Mouse (Mus musculus) kidney, postnatal 4 days (tissue): ENCODE measurements around the gene Lsm7.
A peak's percentile ranks its signal among the peaks of the same experiment; 100 is the strongest.
"Not testable (repeated sequence)": the region's sequence is repeated elsewhere in the genome, so short reads cannot be mapped to it uniquely, and the experiment has no call there.

ENCODE experiments used
- DNase-seq, 2 experiments: peaks; one replicate each; pipeline ENCODE4 v3.0.0; 2021; ENCODE audit warnings: mixed read lengths in 2 of 2

Lsm7 gene

DNA sequence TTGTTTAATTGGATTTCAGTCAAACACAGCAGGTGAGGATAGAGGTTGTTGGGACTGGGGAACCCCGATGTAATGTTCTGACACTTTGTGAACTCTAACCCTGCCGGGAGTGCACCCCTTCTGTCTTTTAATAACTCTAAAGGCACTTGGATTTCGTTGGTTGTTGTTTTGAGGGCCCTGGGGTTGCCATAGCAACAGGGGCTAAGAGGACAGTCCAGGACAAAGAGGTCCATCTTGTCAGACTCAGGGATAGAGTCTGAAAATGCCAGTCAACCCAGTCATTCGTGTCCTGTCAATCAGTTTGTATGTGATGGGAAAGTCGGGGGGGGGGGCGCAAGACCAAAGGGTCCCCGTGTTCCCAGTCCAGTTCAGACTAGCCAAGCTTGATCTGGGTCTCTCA is 22.2 kb downstream of the Lsm7 start:
- DNase-seq, result no peak

DNA sequence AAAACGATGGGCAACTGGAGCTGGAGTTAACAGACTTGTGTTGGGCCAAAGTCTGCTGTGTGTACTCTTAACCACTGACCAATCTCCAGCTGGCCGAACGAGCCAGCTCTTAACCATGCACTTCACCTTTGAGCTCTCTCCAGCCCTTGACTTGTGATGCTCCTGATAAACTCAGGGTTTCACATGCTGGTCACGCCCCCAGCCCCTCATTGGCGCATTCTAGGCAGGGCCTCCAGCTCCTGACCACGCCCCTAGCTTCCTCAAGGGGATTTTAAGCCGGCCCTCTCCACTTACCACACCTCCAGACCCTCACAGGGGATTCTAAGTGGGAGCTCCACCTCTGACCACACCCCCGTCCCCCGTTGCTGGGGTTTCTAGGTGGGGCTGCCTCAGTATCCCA is 23.9 kb downstream of the Lsm7 start:
- peak; percentile 83 to 90 for DNase-seq

DNA sequence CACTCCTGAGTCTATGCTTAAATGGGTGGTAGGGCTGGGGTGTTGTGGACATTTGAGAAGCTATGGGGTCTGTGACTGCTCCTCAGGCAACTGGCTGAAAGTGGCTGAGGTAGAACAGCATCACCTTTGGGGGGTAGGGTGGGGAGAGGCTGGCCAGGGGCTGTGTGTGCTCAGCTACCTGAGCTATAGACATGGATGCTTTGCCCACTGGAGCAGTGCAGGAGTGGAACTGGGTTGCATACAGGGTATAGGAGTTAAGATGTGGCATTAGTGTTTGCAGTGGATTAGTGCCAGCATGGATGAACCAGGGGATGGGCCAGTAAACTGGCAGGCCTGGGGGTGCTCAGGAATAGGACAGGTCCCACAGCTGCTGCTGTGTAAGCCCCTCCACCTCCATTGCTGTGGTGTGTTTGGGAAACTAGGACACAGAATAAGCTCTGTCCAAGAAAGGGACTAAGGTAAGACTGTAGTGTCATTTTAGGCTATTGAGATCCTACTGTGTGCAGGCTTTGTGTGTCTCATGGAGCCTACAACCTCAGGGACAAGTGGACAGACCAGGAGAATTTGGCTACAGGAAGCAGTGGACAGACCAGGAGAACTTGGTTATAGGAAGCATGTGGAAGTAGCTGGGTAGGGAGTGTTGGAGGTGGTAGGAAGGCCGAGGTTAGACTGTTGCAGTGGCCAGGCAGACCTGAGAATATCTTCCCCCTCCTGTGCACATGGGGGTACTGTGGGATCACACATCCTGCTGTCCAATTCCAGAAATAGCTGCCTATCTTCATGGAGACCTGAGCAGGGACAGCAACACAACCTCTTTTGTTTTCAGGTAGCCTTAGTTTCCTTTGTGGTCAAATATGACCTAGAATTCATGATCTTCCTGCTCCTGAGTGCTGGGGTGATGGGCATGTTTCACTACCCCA is 25.4 kb downstream of the Lsm7 start:
- no peak for DNase-seq

DNA sequence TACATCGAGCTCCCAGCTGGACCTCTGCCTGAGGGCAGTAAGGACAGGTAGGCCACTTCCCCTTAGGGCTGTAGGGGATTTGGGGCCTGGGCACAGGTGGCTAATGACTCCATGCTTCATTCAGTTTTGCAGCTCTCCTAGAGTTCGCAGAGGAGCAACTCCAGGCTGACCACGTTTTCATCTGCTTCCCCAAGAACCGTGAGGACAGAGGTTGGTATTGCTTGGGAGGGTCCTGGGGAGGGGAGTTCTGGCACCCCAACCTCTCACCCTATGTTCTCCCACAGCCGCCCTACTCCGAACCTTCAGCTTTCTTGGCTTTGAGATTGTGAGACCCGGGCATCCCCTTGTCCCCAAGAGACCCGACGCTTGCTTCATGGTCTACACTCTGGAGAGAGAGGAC is 26.4 kb downstream of the Lsm7 start:
- not testable (repeated sequence) for DNase-seq

DNA sequence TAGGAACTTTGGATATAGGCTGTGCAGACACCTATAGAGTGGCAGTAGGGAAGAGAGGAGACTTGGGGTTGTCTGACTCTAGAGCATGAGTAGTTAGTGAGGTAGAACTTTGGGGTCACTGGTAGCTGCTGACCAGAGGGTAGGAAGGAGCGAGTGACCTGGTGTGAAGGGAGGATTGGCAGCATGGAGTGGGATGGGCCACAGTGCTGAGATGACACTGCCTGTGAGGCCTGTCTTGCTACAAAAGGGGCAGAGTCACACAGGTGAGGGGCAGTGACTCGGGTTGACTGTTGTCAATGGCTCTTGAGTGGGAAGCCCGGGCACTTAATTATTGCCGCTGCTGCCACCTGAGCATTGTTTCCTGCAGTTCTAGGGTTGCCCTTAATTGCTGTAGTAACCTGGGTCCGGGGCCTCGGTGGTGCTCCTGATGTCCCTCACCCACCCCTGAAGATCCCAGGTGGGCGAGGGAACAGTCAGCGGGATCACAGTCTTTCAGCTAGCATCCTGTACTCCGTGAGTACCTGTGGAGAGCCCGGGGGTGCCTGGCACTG is 27.1 kb downstream of the Lsm7 start:
- no peak for DNase-seq

DNA sequence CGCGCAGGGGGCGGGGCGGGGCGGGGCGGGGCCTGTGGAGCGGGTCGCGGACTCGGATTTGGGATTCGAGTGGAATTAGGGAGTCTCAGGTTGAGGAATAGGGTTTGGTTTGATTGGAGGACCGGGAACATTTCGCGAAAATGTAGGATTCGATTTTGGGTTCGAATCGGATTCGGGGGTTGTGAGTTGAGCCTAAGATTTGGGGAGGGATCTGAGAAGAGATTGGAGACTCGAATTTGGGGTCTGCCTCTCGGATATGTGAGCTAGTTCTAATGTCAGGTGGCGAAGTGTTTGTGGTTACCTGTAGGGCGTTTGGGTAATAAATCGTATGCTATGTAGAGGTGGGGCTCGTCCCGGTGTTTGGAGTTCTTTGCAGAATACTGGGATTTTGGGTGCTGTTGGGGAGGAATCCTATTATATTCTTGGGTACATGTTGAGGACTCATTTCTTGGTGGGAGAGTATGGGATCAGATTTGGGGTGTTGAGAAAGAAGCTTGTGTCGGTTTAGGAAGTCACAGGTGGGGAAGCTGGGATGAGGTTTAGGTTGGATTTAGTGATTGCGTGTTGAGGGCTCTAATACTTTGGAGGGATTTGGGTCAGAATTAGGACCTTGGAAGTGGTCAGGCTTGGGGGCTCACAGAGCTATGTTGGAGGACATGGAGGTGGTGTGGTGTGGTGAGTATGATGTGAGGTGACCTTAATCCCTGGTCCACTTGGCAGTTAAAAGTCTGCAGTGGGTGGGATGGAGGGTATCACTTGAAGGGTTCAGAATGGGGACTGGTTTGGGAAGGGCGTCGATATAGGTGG is 27.7 kb downstream of the Lsm7 start:
- DNase-seq, result no peak

DNA sequence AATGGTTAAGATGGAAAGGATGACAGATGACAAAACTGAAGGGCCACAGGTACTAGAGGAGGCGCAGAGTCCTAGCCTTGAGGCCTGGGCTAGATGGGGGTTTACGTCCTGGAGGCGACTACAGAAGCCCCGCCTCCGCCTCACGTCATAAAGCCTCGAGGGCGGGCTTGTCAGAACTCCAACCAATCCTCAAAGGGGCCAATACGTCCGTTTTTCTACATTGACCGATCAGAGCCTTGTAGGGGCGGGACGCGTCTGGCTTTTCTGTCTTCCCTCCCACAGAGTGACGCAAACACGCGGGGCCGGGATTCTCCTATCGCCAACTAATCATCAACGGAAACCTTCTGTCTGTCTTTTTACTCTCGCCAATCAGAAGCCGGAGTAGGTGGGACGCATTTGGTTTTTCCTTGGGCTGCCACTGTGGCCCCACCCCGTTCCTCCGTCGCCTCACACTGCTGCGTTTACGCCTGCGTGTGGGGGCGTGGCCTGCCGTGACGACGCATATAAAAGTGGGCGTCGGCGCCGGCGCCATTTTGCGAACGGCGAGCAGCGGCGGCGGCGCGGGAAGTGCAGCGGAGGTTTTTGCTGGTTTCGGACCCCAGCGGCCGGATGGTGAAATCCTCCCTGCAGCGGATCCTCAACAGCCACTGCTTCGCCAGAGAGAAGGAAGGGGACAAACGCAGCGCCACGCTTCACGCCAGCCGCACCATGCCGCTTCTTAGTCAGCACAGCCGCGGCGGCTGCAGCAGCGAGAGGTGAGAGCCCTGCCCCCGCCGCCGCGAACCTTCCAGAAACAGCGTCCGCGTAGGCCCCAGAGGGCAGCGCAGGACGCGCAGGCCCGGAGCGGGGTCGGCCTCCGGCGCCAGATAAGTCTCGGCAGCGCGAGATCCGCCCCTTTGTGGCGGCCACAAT is 28.6 kb downstream of the Lsm7 start, which contains the start of gene Oaz1:
Gene Oaz1, plus strand, starts transcription at position 506 of the 912 bp plus-strand sequence.
- peak; percentile 98 to 99 for DNase-seq

DNA sequence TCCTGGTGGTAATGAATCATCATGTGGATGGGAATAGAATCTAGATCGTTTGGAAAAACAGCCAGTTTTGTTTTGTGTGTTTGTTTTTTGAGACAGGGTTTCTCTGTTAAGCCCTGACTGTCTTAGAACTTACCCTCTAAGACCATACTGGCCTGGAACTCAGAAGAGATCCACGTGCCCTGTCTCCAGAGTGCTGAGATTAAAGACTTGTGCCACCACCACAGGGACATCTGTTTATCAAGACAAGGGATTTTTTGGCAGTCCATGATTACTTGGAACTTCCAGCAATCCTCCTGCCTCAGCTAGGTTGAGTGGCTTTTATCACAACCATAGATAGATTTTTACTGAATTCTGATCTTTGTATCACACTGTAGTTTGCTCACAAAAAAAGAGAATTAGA is 30.2 kb downstream of the Lsm7 start:
- no peak for DNase-seq

DNA sequence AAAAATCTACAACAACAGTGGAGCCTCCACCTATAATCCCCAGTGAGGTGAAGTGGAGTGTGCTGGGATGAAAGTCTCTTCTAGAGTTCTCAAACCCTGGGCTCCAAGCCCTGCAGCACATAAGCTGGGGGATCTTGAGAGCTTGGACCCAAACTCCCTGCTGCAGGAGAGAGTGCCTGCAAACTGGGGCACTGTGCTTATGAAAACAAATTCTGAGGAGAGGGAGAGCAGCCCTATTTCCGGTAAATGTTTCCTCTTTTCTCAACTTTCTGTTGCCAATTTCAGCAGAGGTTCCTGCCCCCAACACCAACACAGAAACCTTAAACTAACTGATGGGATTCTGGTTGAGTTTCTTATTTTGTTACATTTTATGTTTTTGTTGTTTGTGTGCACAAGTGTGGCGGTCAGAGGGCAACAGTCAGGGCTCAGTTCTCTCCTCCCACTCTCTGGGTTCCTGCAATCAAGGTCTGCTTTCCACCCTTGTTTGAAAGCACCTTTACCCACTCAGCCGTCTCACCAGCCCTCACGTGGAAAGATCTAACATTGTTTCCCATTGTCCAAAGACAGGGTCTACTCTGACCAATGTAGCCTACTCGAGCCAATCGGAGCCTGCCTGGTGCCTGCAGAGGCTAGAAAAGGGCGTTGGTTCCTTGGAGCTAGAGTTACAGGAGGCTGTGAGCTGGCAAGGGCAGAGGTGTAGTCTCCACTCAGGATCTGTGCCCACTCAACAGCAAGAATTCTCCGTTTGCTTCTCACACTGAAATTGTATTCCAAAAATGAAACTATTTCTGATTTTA is 31.0 kb downstream of the Lsm7 start:
- no peak for DNase-seq

DNA sequence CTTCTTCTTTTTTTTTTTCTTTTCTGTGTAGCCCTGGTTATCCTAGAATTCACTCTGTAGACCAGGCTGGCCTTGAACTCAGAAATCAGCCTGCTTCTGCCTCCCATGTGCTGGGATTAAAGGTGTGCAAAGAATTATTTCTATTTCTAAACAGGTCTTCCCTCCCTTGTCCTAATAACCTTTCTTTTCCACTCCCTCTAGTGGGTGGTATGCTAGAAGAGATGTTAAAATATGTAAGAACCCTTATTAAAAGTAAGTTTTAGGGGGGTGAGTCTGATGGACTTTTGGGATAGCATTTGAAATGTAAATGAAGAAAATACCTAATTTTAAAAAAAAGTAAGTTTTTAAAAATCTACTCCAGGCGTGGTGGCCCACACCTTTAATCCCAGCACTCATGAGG is 31.7 kb downstream of the Lsm7 start:
- no peak for DNase-seq

DNA sequence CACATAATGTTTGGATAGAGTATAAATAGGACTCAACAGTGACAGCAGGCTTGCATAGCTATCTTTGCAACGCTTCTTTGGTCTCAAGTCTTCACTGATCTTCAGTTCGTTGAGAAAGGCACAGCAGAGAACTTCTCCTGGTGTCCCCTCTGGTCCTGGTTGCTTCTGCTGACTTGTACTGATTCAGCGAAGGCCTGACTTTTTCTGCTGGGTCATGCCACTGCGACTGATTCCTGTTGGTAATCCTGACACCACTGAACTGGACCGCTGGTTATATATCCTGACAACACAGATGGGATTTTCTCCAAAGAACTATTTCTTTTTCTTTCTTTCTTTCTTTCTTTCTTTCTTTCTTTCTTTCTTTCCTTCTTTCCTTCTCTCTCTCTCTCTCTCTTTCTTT is 32.5 kb downstream of the Lsm7 start:
- no peak for DNase-seq

DNA sequence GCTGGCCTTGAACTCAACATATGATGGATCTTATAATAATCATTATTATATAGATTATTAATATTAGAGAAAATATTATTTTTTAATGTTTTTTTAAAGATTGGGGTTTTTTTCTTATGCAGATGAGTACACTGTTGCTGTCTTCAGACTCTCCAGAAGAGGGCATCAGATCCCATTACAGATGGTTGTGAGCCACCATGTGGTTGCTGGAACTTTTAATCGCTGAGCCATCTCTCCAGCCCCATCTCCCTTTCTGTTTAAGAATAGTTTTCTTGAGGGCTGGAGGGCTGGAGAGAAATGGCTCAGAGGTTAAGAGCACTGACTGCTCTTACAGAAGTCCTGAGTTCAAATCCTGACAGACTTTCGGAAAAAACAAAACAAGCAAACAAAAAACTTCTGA is 33.0 kb downstream of the Lsm7 start:
- DNase-seq, result no peak

DNA sequence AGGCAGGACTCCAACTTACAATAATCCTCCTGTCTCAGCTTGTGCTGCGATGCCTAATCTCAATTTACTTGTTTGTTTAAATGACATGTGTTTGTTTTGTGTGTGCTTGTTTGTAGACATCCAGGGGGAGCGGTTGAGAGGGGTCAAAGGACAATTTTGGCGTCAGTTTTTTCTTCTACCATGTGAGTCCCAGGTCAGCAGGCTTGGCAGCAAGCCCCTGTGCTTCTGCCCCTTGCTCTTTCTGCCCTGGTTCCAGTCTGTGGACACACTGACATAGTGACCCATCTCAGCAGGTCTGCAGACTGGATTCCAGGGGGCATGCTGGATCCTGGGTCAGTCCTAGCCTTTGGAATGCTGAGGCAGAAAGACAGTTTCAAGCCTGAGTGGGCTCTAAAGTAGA is 35.6 kb downstream of the Lsm7 start:
- DNase-seq, result no peak

DNA sequence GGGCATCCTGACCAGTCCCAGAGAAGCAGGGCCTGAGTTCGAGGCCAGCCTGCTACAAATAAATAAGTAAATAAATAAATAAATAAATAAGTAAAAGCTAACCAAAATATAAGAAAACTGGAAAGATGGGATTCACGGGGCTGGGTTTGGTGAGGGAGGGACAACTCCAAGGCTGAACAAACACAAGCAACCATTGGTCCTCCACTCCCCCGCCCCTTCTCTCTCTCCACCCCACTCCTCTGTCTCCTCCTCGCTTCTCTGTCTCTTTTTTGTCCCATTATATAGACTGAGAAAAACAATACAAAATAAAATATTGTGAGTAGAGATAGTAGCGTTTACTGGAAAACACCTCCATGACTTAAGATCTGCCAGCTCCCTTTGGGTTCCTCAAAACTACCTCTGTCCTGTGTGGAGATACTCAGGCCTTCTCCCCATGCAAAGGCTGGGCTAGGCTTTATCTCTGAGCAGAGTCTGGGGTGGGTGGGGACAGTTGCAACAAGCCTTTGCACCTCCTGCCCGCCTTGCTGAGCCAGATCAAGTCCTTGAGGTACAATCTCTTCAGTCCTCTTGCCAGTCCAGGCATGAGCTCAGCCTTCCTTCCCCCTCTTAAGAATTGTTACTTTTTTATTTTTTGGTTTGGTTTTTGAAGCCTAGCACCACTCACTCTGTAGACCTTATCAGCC is 36.3 kb downstream of the Lsm7 start:
- DNase-seq, result no peak

DNA sequence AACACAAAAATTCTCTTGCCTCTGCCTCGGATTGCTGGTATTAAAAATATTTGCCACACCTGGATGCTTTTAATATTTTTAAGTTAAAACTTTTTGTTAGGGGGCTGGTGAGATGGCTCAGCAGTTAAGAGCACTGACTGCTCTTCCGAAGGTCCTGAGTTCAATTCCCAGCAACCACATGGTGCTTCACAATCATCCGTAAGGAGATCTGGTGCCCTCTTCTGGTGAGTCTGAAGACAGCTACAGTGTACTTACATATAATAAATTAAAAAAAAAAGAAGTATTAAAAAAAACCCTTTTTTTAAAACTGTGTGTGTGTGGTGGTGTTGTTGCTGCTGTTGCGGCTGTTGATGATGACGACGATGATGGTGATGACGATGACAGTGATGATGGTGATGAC is 37.1 kb downstream of the Lsm7 start:
- DNase-seq, result not testable (repeated sequence)

DNA sequence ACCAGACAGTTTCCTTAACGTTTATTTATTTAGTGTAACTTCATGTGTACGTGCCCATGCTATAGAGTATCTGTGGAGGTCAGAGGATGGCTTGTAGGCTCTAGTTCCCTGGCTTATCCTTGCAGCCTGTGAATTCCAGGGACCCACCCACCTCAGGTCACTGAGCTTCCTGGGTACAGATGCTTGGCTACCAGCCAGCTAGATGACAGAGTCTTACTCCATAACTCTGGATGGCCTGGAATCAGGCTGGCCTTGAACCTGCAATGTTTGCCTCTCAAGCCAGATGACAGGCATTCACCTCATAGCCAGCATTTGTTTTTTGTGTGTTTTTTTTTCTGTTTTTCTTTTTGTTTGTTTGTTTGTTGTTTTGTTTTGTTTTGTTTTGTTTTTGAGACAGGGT is 37.8 kb downstream of the Lsm7 start:
- DNase-seq, result no peak

DNA sequence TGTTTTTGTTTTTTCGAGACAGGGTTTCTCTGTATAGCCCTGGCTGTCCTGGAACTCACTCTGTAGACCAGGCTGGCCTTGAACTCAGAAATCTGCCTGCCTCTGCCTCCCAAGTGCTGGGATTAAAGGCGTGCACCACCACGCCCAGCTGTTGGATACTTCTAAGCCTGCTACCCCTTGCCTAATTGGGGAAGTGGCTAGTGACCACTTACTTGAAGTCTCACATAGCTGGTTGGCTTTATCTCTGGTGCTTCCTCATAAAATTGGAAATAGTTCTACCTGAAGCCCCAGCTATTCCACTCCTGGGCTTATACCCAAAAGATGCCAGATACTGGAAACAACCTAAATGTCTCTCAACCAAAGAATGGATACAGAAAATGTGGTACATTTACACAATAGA is 38.7 kb downstream of the Lsm7 start:
- not testable (repeated sequence) for DNase-seq

DNA sequence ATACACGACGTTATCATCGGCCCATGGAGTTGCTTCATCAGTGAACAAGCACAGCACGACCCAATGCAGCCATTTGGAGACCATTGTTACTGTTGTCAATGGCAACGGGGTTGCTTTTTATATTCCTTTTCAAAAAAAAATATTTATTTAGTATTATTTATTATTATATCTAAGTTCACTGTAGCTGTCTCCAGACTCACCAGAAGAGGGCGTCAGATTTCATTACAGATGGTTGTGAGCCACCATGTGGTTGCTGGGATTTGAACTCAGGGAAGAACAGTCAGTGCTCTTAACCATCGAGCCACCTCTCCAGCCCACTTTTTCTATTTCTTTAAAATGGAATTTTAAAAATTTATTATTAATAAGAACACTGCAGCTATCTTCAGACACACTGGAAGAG is 40.2 kb downstream of the Lsm7 start:
- no peak for DNase-seq

DNA sequence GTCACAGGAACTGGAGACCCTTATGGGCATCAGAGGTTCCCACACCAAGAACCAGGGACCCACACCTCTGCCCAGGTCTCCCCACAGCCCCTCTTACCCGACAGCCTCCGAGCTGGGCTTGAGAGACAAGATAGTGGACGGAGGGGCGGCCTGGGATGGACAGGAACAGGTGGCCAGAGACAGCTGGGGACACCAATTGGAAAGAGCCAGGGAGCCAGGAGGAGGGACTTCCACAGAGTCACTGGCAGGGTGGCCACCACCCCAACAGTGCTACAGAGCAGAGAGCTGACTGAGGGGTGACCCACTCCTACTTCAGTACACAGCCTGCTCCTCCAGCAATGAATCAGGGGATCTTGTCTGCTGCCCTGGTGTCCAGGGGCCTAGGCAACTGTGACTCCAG is 41.6 kb downstream of the Lsm7 start, which contains the start of gene Jsrp1:
Gene Jsrp1, minus strand, starts transcription at position 133 of the 400 bp plus-strand sequence.
- no peak for DNase-seq

DNA sequence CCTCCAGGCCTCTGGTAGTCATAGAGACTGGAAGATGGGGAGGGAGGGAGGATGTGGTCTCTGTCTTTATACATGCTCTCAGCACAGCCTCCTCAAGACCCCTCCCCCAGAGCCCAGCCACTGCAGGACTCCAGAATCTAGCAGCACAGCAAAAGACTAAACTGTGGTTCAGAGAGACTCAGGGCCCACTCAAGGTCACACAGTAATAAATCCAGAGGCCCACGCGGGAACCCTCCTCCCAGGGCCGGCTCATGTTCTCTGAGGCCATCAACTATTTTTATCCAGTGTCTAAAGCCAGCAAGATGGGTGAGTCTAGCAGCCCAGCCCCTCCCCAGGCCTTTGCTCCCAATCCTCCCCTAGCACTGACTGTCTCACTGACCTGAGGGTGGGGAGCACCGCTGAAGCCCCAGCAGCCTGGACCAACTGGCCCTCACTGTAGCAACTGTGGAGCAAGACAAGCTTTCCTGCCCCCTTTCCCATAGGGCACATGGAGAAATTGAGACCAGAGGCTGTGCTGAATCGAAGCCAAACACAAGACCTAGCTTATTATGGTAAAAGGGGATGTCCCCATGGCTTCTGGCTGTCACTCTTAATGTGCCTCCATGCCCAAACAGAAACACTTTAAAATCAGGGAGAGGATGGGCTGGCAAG is 42.5 kb downstream of the Lsm7 start:
- no peak for DNase-seq
